Mouse (Mus musculus) erythroblast, embryonic 14.5 days (primary cell): ENCODE measurements at regions not wholly inside any gene's neighbourhood (a gene's known extent, or its start where the extent isn't known, plus 50 kb on each side); places are given as distances from the start of the nearest gene placed in this dataset.

Experiments used
- GATA1 ChIP-seq: IDR thresholded peaks from 2 replicates; pipeline ENCODE4 v1.6.1; 2012; ENCODE audit warnings: low read length, inconsistent platforms, mixed read lengths
- TAL1 ChIP-seq: IDR thresholded peaks from 3 replicates; pipeline ENCODE4 v1.6.1; 2012; ENCODE audit warnings: low read length, inconsistent platforms, mixed read lengths

GRCm38 (mm10) chr10:37271967-37272366, 133.2 kb upstream of the Marcks start:
- no peak for TF ChIP-seq TAL1
- no peak for TF ChIP-seq GATA1
